Mouse (Mus musculus) lung, postnatal 25 days (tissue): Measurements from ENCODE around the gene Wdfy2.
"Not testable (repeated sequence)": the region's sequence is repeated elsewhere in the genome, so short reads cannot be mapped to it uniquely, and the experiment has no call there.

Experiments used
- DNase-seq: peaks from one replicate; pipeline ENCODE4 v3.0.0; 2022; ENCODE audit warnings: low spot score

The Wdfy2 gene

DNA sequence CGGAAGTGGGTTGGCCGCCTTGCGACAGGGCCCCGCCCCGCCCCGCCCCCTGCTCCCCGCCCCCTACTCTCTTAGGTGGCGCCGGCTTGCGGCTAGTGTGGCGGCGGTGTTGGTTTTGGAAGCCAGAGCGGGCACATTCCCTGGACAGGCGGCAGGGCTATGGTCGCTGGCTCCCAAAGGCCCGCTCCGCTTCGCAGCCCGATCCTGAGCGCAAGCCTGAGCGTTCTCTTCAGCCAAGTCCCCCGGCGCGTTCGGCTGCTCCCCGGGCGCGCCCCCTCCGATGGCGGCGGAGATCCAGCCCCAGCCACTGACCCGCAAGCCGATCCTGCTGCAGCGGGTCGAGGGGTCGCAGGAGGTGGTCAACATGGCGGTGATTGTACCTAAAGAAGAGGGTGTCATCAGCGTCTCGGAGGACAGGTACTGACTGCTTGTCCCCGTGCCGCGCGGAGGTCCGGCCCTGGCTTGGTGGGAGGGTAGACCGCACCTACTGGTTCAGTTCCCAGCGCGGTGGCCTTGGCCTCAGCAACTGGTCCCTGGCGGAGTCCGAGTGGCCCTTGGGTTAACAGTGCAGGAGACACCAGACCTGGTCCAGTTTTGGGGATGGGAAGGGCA, at the start of gene Wdfy2:
Wdfy2 (plus strand) TSS at position 38 of the 612 bp plus-strand sequence.
- peak; percentile 49 for DNase-seq

DNA sequence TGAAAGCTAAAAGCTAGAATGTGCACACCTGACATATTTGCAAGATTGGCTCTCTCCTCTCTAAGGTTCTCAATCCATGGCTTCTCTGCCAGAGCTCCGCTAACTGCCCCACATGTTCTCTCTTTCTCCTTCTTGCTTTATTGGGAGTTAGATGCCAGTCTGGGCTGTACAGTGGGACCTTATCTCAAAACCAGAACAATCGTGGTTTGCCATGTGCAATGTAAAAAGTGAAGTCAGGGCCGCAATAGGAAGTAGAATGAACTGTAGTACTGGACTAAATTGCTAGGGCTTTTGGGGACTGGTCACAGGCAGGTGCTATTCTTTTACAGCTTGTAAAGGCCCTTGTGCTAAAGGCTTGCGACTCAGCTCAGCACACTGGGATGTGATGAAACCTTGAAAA, 48.2 kb upstream of the Wdfy2 start:
- no peak for DNase-seq

DNA sequence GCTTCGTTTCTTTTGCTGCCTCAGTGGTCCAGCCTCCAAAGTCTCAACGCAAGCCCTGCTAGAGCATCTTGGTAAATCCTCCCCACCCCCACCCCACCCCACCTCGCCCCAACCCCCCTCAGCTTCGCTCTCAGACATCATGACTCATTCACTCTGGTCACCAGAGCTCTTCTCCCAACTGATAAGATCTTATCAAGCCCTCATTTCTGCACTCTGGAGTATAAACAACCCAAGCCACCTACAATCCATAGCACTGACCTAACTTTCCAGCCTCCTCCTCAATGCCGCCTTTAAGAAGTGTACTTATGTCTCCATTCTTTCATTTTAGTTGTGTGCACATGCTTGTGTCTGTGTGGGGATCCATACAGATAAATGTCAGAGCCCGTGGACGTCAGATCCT, 41.8 kb upstream of the Wdfy2 start:
- DNase-seq, result no peak

DNA sequence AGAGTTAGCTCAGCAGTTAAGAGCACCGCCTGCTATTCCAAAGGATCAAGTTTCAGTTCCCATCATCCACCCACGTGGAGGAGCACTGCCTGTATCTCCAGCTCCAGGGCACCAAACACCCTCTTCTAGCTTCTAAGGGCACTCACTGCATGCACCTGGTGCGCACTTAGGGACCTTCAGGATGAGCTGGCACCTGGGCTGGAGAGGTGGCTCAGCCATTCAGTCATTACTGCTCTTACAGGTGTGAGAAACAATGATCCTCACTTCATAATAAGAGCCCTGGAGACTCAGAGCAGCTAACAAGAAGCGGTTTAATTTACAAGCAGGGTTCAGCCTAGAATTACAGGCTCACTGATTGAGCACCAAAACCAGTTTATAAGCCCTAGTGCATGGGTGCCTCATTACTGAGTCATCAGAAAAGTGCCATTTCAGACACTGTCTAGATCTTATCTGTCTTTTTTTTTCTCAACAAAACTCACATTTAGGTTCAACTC, 38.8 kb upstream of the Wdfy2 start:
- peak; percentile 26 for DNase-seq

DNA sequence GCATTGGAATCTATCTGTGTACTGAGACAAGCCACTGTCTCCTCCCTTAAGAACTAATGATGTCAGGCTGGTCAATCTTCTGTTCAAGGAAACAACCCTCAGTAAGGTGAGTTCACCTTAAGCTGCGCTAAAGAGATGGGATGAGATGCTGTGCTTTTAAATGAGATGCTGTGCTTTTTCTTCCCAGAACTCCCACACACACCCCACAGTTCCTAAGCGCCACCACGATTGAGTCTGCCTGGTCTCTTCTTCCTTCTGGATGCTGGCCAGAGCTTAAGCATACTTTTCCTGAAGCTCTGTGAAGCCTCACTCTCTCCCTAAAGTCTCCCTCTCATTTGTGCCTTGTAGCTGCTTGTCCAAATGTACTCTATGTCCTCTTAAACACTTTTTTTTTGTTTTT, 36.7 kb upstream of the Wdfy2 start:
- no peak for DNase-seq

DNA sequence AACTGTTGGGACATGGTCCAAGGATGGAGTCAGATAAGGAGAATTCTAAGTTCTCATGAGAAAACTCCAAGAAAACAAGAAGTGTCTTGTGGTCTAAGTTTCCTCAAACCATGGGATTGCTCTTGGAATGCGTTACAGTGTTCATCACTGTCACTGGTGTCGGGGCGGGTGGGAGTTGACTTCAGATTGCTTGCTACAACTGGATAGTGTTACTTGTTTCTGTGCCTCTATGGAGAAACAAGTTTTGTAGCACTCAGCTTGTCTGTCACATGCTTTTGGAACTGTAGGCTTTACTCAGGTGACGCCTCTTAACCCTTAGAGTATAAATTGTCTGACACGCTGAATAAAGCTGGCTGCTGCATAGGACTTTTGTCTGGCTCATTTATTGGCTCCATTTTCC, 34.3 kb upstream of the Wdfy2 start:
- no peak for DNase-seq

DNA sequence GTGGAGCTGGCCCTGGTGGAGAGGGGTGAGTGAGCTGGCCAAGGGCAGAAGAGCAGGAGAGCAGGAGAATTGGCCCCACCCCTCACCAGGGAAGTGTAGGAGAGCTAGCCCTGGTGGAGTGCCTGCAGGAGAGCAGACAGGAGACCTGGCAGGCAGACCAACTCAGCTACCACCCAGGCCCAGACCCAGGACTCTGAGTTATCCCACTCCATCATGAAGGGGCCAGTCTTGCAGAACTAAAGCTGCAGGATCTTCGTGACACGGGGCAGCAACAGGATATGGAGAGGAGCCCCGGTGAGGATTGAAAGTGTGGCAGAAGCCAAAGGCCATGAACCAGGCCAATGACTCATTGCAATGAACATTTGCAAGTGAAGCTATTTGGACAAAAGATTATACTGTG, 30.6 kb upstream of the Wdfy2 start:
- DNase-seq, result no peak

DNA sequence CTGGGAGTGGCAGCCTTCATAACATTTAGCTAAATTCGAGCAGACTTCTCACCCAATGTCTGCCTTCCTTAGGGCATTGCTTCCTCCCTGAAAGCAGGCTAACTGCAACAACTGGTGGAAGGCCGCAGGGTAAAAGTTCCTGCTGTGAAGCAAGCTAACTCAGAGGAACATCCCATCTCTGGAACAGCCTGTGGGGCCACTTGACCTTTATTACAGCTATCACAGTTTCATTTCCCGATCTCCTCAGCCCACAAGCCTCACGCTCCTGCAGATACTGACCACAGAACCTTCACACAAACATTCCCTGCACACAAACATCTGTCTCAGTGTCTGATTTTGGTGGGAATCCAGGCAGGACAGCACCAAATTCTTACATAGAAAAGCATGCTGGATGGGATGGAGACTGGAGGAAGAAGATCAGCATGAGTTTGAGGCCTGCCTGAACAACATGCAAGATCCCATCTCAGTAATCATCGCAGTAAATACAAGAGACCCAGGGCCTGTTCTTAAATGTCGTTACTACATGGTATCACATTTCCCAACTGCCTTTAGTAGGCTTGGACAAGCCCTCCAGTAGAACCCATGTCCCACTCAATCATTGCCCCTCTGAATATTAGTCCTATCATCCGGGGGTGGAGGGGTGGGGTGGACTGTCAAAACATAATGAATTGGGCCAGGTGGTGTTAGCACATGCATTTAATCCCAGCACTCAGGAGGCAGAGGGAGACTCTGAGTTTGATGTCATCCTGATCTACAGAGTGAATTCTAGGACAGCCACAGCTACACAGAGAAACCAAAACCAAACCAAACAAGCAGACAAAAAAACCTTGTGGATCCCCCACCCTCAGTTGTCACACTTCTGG, 28.6 kb upstream of the Wdfy2 start:
- DNase-seq, result peak; percentile 31

DNA sequence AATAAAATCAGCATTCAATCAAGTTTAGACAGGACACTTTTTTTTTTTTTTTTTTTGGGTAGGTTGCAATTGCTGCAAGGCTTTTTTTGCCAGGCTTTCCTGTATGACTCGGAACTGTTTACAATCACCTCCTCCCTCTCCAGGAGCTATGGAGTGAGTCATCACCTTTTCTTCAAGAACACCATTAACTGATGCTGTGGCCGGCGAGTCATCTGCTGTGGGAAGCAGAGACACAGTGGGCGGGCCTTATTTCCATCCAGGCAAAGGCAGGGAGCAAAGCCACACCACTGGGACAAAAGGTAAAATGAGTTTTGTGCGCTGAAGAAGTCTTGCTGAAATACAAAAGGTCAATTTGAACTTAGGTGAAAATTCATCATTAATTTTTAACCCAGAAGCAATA, 24.7 kb upstream of the Wdfy2 start:
- no peak for DNase-seq

DNA sequence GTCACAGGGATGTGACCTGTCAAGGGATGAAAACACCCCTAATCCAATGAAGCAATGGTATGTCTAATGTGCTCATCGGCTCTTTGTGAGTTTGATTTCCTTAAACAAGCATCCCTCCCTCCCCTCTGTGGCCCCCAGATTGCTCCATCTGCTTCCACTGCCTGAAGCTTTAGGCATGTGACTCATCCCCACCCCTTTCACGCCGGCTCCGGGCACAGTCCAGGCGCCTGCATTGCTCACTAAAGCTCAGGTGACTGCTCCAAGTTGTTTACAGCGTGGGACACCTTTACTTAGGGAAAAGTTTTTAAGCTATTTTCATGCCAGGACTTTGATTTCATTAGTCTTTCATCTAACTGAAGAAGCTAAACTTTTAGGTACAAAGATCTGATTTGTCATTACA, 22.9 kb upstream of the Wdfy2 start:
- DNase-seq, result no peak

DNA sequence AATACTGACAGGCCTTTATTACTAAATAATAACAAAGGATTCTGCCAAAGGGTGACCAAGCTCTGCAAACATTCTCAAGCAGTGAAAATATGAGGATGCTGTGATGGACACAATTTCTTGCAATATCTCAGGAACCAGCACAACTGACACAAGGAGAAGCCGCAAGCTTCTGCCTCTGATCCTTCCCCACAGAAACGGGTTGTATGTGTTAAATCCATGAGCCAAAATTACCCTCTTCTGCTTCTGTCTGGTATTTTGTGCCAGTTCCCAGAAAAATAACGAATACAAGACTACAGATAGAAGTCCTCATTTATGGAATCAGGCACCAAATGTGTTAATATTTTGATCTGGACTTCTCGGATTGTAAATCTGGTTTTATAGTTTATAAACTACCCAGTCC, 20.7 kb upstream of the Wdfy2 start:
- no peak for DNase-seq

DNA sequence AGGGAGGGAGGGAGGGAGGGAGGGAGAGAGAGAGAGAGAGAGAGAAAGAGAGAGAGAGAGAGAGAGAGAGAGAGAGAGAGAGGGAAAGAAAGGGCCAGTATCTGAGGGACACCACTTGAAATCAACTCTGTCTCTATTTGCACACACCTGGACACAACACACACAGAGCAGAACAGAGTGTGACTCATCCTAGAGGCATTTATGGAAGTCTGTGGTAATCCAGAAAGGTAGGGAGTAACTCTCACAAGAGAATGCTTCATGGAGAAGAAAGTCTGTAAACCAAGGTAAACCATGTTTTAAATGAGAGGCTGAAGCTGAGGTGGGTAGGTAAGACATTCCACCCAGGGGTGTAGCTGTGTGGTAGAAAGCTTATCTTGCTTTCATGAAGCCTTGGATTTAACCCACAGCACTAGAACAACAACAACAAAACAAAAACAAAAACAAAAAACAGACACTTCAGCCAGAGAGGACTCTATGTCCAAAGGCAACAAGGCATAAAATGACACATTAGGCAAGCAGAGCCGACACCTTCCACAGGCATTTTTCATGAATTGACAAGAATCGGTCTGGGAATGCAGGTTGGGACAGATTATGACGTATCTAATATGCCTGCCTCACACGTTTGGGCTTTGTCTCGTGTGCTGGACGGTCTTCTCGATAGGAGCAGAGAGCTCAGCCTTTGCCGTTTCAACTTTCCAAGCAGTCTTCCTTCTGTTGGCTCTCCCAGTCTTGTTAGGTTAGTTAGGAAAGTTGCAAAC, 11.7 kb upstream of the Wdfy2 start:
- DNase-seq, result no peak

DNA sequence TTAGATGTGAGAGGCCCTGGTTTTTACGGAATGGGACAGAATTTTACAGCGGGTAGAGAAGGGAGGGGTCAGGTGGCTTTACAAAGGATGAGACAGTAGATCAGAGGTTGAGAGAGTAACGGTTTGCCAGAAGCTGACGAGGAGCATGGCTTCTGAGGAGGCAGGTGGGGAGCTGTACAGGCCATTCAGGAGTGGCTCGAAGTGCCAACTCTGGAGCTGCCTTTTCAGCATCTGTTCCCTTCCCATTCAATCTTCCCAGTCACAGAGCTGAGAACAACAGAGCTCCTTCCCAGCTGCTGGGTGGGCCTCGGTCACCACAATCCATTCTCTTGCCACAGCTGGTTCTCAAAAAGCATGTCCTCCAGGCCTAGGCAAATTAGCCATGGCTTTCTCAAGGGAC, 8.2 kb upstream of the Wdfy2 start:
- DNase-seq, result no peak

DNA sequence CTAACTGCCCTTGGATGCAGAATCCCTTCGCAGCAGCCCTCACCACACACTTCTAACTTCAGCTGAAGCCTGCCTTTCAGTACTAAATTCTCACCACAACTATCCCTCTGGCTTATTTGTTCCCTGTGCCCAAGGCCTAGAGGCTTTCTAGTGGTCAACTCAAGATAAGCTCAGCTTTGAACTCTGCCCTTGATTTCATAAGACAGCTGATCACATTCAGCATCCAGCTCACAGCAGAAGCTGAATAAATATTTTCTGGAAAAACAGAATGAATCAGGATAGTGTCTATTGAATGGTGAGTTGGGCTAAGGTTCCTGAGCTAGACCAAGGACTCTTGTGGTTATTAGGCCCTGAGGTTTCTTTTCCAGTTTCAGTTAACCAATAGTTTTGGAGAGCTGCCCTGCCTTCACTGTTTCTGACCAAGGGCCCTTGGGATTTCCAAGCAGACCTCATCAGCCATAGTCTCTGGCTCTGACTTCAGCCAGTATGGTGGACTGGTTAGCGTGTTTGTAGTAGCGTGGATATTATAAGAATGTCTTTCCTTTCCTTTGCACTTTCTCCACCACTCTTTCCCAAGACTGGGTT, 5.7 kb upstream of the Wdfy2 start:
- no peak for DNase-seq

DNA sequence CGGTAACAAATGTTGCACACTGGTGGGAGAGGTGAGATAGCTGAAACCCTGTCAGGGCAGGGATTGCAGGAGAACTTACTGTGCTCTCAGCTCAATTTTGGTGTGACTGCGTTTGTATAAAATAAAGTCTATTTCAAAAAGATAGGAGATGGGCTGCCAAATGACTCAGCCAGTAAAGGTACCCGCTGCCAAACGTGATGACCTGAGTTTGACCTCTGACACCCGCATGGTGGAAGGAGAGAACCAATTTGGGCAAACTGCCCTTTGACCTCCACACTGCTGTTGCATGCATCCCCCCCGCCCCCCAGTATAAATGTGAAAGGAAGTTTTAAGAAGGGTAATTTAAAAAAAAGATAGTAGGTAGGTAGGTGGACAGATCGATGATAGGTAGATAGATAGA, 4.4 kb upstream of the Wdfy2 start:
- no peak for DNase-seq

DNA sequence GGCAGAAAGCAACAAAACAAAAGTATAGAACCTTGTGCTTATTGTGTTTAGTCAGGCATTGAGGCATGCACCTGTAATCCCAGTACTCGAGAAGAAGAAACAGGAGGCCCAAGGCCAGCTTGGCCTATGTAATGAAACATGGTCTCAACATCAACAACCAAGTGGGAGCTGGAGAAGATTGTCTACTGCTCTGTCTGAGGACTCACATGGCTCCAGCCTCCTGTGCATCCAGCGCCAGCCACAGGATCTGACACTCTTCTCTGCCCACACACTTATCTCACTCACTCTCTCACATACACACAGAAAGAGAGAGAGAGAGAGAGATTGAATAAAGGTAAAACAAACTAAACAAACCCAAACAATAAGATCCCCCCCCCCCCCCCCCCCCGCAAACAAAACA, 3.9 kb upstream of the Wdfy2 start:
- no peak for DNase-seq

DNA sequence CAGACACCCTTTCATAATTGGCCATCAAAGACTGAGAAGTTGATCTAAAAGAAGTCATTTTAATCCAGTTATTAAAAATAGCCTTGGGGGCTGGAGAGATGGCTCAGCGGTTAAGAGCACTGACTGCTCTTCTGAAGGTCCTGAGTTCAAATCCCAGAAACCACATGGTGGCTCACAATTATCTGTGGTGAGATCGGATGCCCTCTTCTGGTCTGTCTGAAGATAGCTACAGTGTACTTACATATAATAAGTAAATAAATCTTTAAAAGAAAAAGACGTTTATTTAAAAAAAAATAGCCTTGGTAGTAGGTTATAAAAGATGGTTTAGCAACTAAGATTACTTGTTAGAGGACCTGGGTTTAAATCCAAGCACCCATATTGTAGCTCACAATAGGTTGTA, 1.7 kb upstream of the Wdfy2 start:
- DNase-seq, result not testable (repeated sequence)

DNA sequence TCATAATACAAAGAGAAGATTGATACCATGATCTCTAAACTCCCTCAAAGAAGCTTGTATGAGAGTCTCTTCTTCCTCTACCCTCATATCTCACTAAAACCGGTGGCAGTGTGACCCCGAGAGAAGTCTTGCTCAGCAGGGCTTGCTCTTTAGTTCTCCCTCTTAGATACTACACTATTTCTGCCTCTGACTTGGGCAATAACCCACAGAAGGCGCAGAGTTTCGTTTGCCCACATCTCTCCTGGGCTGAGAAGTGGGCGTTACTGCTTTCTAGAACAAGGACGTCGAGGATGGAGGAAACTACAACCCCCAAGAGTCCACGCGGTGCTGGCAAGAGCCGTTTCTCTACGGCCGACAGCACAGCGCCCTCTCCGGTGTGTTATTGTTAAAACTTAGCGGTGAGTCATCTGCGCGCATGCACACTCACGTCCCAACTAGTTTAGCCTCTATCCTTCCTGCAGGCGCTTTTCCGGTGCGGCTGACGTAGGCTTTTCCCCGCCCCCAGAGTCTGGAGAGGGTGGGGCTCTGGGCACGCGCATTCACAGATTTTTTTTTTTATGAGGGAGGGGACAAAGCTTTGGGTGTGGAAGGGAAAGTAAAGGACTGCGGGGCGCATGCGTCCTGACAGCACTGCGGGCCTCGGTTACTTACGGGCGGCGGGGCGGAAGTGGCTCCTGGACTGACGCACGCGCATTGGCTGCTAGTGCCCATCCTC, 395 bp upstream of the Wdfy2 start:
- peak; percentile 99 for DNase-seq

DNA sequence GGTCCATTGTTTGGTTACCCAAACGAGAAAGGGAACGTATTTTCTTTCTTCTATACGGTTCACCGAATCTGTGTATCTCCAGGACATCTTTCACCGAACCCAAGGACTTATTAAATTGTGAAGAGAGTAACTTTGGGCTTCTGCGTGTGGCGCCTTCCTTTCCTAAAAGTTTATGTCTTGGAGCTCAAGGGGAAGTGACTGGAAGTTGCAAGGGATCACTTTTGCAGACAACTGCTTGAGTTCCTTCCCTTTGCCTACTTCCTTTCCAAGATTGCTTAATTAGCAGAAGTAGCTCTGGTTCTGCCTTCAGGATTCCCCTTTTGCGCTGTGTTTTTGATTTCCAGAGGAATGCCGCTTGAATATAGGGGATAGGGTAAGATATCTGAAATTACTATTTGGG, 858 bp downstream of the Wdfy2 start:
- peak; percentile 39 for DNase-seq

DNA sequence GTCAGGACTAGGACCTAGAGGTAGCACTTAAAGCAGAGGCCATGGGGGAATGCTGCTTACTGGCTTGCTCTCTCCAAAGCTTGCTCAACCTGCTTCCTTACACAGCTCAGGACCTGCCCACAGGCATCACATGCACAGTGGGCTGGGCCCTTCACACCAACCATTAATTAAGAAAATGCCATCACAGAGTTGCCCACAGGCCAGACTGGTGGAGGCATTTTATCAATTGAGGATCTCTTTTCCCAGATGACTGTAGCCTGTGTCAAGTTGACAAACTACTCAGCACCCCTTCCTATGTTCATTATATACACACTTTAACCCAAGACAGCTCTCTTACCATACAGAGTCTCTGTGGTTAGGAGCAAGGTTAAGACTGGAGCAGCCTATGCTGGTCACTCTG, 4.2 kb downstream of the Wdfy2 start:
- no peak for DNase-seq

DNA sequence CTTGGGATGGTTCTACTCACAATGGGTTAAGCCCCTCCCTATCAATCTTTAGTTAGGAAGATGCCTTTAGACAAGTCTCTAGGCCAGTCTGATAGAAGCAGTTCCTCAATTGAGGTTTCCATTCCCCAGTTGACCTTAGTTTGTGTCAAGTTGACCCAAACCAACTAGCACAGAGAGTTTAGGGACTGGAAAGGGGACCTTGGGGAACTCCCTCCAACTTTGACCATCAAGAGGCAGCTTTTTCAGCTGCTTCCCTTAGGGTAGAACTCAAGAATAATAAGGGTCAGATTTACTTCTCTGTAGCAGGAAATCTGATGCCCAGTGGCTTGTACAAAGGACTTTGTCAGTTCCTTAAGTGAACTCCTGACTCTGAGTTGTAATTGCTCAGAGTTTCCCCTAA, 5.0 kb downstream of the Wdfy2 start:
- no peak for DNase-seq

DNA sequence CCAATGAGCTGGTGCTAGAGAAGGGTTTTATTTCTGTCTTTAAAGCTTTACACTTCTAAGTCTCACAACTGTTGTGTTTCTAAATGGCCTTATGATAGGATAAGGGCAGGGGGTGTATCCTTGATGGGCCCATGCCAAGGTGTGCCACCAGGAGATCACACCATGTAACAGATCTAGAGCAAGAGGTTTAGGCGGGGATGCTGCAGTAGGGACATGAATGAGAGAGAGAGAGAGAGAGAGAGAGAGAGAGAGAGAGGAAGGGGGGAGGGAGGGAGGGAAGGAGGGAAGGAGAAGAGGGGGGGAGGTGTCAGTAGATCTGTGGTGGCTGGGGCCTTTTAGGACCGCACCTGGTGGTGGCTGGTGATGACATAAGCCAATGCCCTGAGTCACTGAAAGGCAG, 5.5 kb downstream of the Wdfy2 start:
- DNase-seq, result no peak
